Mouse (Mus musculus) neural tube, embryonic 14.5 days (tissue): ENCODE data around the gene Slc44a1. TPM values are rescaled to one million over a fixed set of nuclear protein-coding genes. Genes with fewer than 3 reads are reported as not detected.

Experiments used
- ATAC-seq: fragments of 200-750 bp; cut with Nextera tagmentation; 2 replicates; pipeline ENCODE4 v1.8.0; 2017; ENCODE audit warnings: low read depth, mild to moderate bottlenecking, moderate TSS enrichment, moderate library complexity
- H3K27ac ChIP-seq: fragments of 300-500 bp; sonication (generic); 2 replicates; pipeline ENCODE4 v1.5.1; 2014; ENCODE audit warnings: low read depth, mild to moderate bottlenecking, control low read depth, low read length, moderate library complexity, mixed read lengths
- H3K27me3 ChIP-seq: fragments of 300-500 bp; sonication (generic); 2 replicates; pipeline ENCODE4 v1.6.1; 2014; ENCODE audit warnings: low read length; ENCODE audit not compliant: control insufficient read depth, insufficient read depth
- H3K36me3 ChIP-seq: fragments of 300-500 bp; sonication (generic); 2 replicates; pipeline ENCODE4 v1.6.1; 2014; ENCODE audit warnings: low read length, mixed read lengths; ENCODE audit not compliant: control insufficient read depth, insufficient read depth
- H3K4me1 ChIP-seq: fragments of 300-500 bp; sonication (generic); 2 replicates; pipeline ENCODE4 v1.6.1; 2014; ENCODE audit warnings: low read length; ENCODE audit not compliant: control insufficient read depth, insufficient read depth
- H3K4me2 ChIP-seq: fragments of 300-500 bp; sonication (generic); 2 replicates; pipeline ENCODE4 v1.6.1; 2014; ENCODE audit warnings: mild to moderate bottlenecking, low read depth, low read length, control low read depth
- H3K4me3 ChIP-seq: fragments of 300-500 bp; sonication (generic); 2 replicates; pipeline ENCODE4 v1.5.1; 2014; ENCODE audit warnings: low read depth, low read length, control low read depth, mixed read lengths
- H3K9ac ChIP-seq: fragments of 300-500 bp; sonication (generic); replicated peaks from 2 replicates; pipeline ENCODE4 v1.6.1; 2014; ENCODE audit warnings: low read depth, mild to moderate bottlenecking, control low read depth, low read length, mixed read lengths
- H3K9me3 ChIP-seq: fragments of 300-500 bp; sonication (generic); 2 replicates; pipeline ENCODE4 v1.6.1; 2016; ENCODE audit warnings: low read length; ENCODE audit not compliant: control insufficient read depth
- WGBS: fragments of 180-500 bp; shearing (Covaris S2); extraction: QIAGEN DNeasy Blood & Tissue Kit; methylation state at CpG from one replicate; pipeline ENCODE4 v1.1.7; 2014; 5-methylcytosine and 5-hydroxymethylcytosine counted together
- polyA plus RNA-seq: library from polyadenylated mRNA; unstranded; fragments of >200 nt; fragmentation: Nextera tagmentation; extraction: Ambion mirVana; gene quantifications from 2 replicates; pipeline ENCODE4 v1.2.1, GENCODE M21; 2014

Gene Slc44a1
- polyA plus RNA-seq, 1 experiment from 2014 or later, result 14.2 TPM

- Histone ChIP-seq H3K4me2 (no peak overlapping the region), H3K4me3 (no peak overlapping the region), H3K36me3 (no peaks in the 10 kb centered on the region), H3K27me3 (no peaks in the 10 kb centered on the region), H3K9me3 (no peaks in the 10 kb centered on the region), H3K9ac (no peak overlapping the region), H3K4me1 (no peaks in the 10 kb centered on the region), H3K27ac (no peak overlapping the region)
- WGBS, result 92% methylated on average over 12 of the region's 12 CpGs
- no peak for ATAC-seq
Measured at GRCm38 (mm10) chr4:53535795-53536194, 95.6 kb downstream of the Slc44a1 start.

- Histone ChIP-seq H3K36me3 (no peaks in the 10 kb centered on the region), H3K27ac (no peak overlapping the region), H3K27me3 (no peaks in the 10 kb centered on the region), H3K4me3 (no peak overlapping the region), H3K9ac (no peak overlapping the region), H3K4me1 (no peaks in the 10 kb centered on the region), H3K9me3 (no peaks in the 10 kb centered on the region), H3K4me2 (no peak overlapping the region)
- ATAC-seq, result no peak
Measured at GRCm38 (mm10) chr4:53537101-53537500, 96.9 kb downstream of the Slc44a1 start.

DNA sequence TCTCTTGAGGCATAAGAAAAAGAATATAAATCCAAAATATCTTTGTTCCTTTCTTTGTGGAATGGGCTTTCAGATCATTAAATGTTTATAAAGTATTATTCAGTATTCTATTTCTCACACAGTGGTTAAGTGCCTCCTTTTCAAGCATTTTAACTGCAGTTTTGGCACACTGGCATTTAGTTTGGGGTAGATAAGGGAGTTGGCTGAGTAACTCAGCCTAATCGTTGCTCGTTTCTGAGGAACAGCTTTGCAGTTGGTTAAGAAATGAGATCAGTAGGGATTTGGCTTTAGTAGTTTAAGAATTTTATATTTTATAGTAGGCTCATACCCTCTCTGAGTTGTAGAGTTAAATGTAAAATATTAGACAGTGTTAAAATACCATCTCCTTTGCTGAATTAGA, 97.3 kb downstream of the Slc44a1 start:
- Histone ChIP-seq H3K9ac (no peak overlapping the region), H3K4me1 (no peaks in the 10 kb centered on the region), H3K4me3 (no peak overlapping the region), H3K9me3 (no peaks in the 10 kb centered on the region), H3K36me3 (no peaks in the 10 kb centered on the region), H3K27me3 (no peaks in the 10 kb centered on the region), H3K4me2 (no peak overlapping the region), H3K27ac (no peak overlapping the region)
- 93% methylated on average over 2 of the region's 2 CpGs for WGBS
- ATAC-seq, result no peak

GRCm38 (mm10) chr4:53538600-53538999, 98.4 kb downstream of the Slc44a1 start:
- no peak for ATAC-seq
- H3K27me3 ChIP-seq, result no peaks in the 10 kb centered on the region
- H3K9ac ChIP-seq, result no peak overlapping the region
- WGBS, result 82% methylated on average over 11 of the region's 11 CpGs
- H3K36me3 ChIP-seq, result no peaks in the 10 kb centered on the region
- no peak overlapping the region for H3K4me3 ChIP-seq
- no peak overlapping the region for H3K27ac ChIP-seq
- H3K4me1 ChIP-seq, result no peaks in the 10 kb centered on the region
- H3K9me3 ChIP-seq, result no peaks in the 10 kb centered on the region
- H3K4me2 ChIP-seq, result no peak overlapping the region

GRCm38 (mm10) chr4:53539929-53540328, 99.7 kb downstream of the Slc44a1 start:
- Histone ChIP-seq H3K9me3 (no peaks in the 10 kb centered on the region), H3K27ac (no peak overlapping the region), H3K4me1 (no peaks in the 10 kb centered on the region), H3K9ac (no peak overlapping the region), H3K4me3 (no peak overlapping the region), H3K4me2 (no peak overlapping the region), H3K27me3 (no peaks in the 10 kb centered on the region), H3K36me3 (no peaks in the 10 kb centered on the region)
- 95% methylated on average over 11 of the region's 11 CpGs for WGBS
- ATAC-seq, result no peak

DNA sequence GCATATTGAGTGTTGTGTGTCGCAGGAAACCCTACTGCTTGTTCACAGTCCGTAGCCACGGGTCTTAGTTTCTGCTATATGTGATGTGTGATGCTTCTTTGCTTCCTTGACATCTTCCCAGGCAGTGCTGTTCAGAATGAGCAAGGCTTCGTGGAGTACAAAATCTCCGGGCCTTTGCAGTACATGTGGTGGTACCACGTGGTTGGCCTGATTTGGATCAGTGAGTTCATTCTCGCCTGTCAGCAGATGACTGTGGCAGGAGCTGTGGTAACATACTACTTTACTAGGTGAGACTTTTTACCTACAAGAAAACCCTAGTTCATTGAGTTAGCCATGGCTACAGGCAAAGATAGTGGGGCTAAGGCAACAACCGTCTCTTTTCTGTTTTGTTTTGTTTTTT, 103.2 kb downstream of the Slc44a1 start:
- no peaks in the 10 kb centered on the region for H3K27me3 ChIP-seq
- no peak overlapping the region for H3K4me2 ChIP-seq
- H3K9ac ChIP-seq, result no peak overlapping the region
- ATAC-seq, result no peak
- H3K27ac ChIP-seq, result no peak overlapping the region
- H3K9me3 ChIP-seq, result no peaks in the 10 kb centered on the region
- H3K4me3 ChIP-seq, result no peak overlapping the region
- no peaks in the 10 kb centered on the region for H3K36me3 ChIP-seq
- H3K4me1 ChIP-seq, result no peaks in the 10 kb centered on the region
- WGBS, result 91% methylated on average over 8 of the region's 8 CpGs

GRCm38 (mm10) chr4:53544889-53545288, 104.7 kb downstream of the Slc44a1 start:
- Histone ChIP-seq H3K27me3 (no peaks in the 10 kb centered on the region), H3K36me3 (no peaks in the 10 kb centered on the region), H3K4me3 (no peak overlapping the region), H3K4me1 (no peaks in the 10 kb centered on the region), H3K9me3 (no peaks in the 10 kb centered on the region), H3K4me2 (no peak overlapping the region), H3K9ac (no peak overlapping the region), H3K27ac (no peak overlapping the region)
- ATAC-seq, result no peak
- WGBS, result 62% methylated on average over 1 of the region's 1 CpGs

DNA sequence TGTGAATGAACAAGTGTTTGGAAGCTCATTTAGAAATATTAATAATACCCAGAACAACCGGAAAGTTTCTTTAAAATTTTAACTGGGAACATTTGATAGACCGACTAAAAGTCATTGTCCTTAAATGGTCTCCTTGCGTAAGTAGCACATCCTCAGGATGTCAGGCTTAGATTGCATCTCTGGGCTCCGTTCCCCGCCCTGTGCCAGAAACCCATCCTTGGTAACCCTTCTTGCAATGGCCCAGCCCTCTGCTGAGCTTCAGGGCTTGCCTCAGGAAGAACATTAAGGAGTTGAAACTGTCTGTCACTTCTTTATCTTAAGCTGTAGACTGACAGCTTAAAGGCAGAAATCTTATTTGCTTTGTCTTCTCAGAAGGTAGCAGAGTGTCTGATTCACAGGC, 107.2 kb downstream of the Slc44a1 start:
- Histone ChIP-seq H3K9me3 (no peaks in the 10 kb centered on the region), H3K4me3 (no peak overlapping the region), H3K4me1 (no peaks in the 10 kb centered on the region), H3K9ac (no peak overlapping the region), H3K27me3 (no peaks in the 10 kb centered on the region), H3K4me2 (no peak overlapping the region), H3K36me3 (no peaks in the 10 kb centered on the region), H3K27ac (no peak overlapping the region)
- 95% methylated on average over 5 of the region's 5 CpGs for WGBS
- ATAC-seq, result no peak

DNA sequence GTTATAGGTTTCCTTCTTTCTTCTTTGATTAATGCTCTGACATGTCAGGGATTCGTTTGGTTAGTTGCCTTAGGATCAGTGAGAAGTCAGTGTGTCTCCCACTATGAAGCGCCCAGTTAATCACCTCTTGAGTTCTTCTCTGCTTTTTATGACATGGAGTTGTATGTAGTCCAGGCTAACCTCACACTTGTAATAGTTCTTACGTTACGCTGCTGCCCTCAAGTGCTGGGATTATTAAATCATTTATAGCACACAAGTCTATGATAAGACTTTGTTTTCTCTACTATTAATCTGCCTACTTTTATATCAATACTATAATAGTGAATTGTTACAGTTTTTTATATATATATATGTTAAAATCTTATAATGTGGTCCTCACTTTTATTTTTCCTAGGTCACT, 109.2 kb downstream of the Slc44a1 start:
- 73% methylated on average over 4 of the region's 4 CpGs for WGBS
- H3K36me3 ChIP-seq, result no peaks in the 10 kb centered on the region
- H3K9me3 ChIP-seq, result no peaks in the 10 kb centered on the region
- H3K27me3 ChIP-seq, result no peaks in the 10 kb centered on the region
- no peak overlapping the region for H3K27ac ChIP-seq
- H3K4me3 ChIP-seq, result no peak overlapping the region
- H3K4me2 ChIP-seq, result no peak overlapping the region
- H3K4me1 ChIP-seq, result no peaks in the 10 kb centered on the region
- no peak overlapping the region for H3K9ac ChIP-seq
- no peak for ATAC-seq

GRCm38 (mm10) chr4:53564618-53565017, 124.4 kb downstream of the Slc44a1 start:
- Histone ChIP-seq H3K4me2 (no peak overlapping the region), H3K36me3 (no peaks in the 10 kb centered on the region), H3K4me1 (no peaks in the 10 kb centered on the region), H3K9me3 (no peaks in the 10 kb centered on the region), H3K27ac (no peak overlapping the region), H3K27me3 (no peaks in the 10 kb centered on the region), H3K4me3 (no peak overlapping the region), H3K9ac (no peak overlapping the region)
- 82% methylated on average over 5 of the region's 5 CpGs for WGBS
- ATAC-seq, result no peak
